Comparison of ENCODE assay signal across 15 mouse cellular contexts in genomic region chr1:123902628-123903027, GRCm38 (mm10).
A peak's percentile ranks its signal among the peaks of the same experiment; 100 is the strongest.
DNase-seq lines count a peak whose midpoint lies in the region; ATAC-seq and TF ChIP-seq lines count a peak whose summit lies in the region.
"Had no signal": no experiment of that assay in that cellular context is flagged by ENCODE, and none has a peak within 500 bp of the region (broad histone marks: within the 10 kb centered on the region; RNA-seq: fewer than 3 reads in every experiment).

No protein-coding gene starts in this region.

- ATAC-seq in liver, postnatal 0 days = no peak
- ATAC-seq: CD4-positive, CD25-positive, alpha-beta regulatory T cell, adult 4 months; Patski had no signal

- no peaks in the 10 kb centered on the region for H3K9me3 ChIP-seq in midbrain, embryonic 10.5 days (replicated peaks)
- H3K9me3 ChIP-seq in liver, postnatal 0 days (ENCODE audit: low read length) = no peaks in the 10 kb centered on the region
- H3K9me3 ChIP-seq: hindbrain, embryonic 15.5 days; lung, embryonic 15.5 days; neural tube, embryonic 12.5 days had no signal

- TF ChIP-seq EP300 in liver, postnatal 0 days (IDR thresholded peaks at IDR 0.05; ENCODE audit: low read depth) = no peak

- no peak overlapping the region for H3K4me3 ChIP-seq in midbrain, embryonic 10.5 days
- H3K4me3 ChIP-seq in liver, postnatal 0 days (ENCODE audit: low read depth, low read length) = no peak overlapping the region
- H3K4me3 ChIP-seq: hindbrain, embryonic 15.5 days; lung, embryonic 15.5 days; neural tube, embryonic 12.5 days had no signal

- intact Hi-C loops in left cerebral cortex, postnatal 25 days (cut with DNase I) = loop anchor here (2.0 to 5.0 kb wide), 4 partner anchors 18 to 290 kb away; no protein-coding TSS in a partner anchor

- no peak overlapping the region for H3K27ac ChIP-seq in midbrain, embryonic 10.5 days (replicated peaks)
- no peak overlapping the region for H3K27ac ChIP-seq in liver, postnatal 0 days (ENCODE audit: low read depth)
- H3K27ac ChIP-seq: hindbrain, embryonic 15.5 days; lung, embryonic 15.5 days; neural tube, embryonic 12.5 days; stomach, postnatal 0 days had no signal

- H3K4me2 ChIP-seq in liver, postnatal 0 days (ENCODE audit: low read depth, low read length) = no peak overlapping the region
- H3K4me2 ChIP-seq: hindbrain, embryonic 15.5 days; lung, embryonic 15.5 days; neural tube, embryonic 12.5 days had no signal

- no peaks in the 10 kb centered on the region for H3K27me3 ChIP-seq in midbrain, embryonic 10.5 days (ENCODE audit: low read depth, poor library complexity, severe bottlenecking)
- no peaks in the 10 kb centered on the region for H3K27me3 ChIP-seq in liver, postnatal 0 days (ENCODE audit: insufficient read depth, low read length)
- H3K27me3 ChIP-seq: hindbrain, embryonic 15.5 days; lung, embryonic 15.5 days; neural tube, embryonic 12.5 days; Patski had no signal

- no peaks in the 10 kb centered on the region for H3K36me3 ChIP-seq in midbrain, embryonic 10.5 days
- H3K36me3 ChIP-seq in liver, postnatal 0 days (replicated peaks; ENCODE audit: insufficient read depth, low read length) = no peaks in the 10 kb centered on the region
- H3K36me3 ChIP-seq: hindbrain, embryonic 15.5 days; lung, embryonic 15.5 days; neural tube, embryonic 12.5 days had no signal

- H3K9ac ChIP-seq in liver, postnatal 0 days (replicated peaks) = no peak overlapping the region
- H3K9ac ChIP-seq: hindbrain, embryonic 15.5 days; lung, embryonic 15.5 days; neural tube, embryonic 12.5 days had no signal

- no peaks in the 10 kb centered on the region for H3K4me1 ChIP-seq in midbrain, embryonic 10.5 days
- no peaks in the 10 kb centered on the region for H3K4me1 ChIP-seq in liver, postnatal 0 days (ENCODE audit: insufficient read depth)
- H3K4me1 ChIP-seq: hindbrain, embryonic 15.5 days; lung, embryonic 15.5 days; neural tube, embryonic 12.5 days had no signal

- WGBS in midbrain, embryonic 10.5 days = 89% methylated on average over 5 of the region's 5 CpGs
- 74% methylated on average over 5 of the region's 5 CpGs for WGBS in liver, postnatal 0 days (ENCODE audit: insufficient replicate concordance)

- peak; percentile 0 for DNase-seq in Muller cell, postnatal 12 days (ENCODE audit: inconsistent ontology term)
- DNase-seq in fat pad, adult 2 months (ENCODE audit: extremely low read depth, low read depth, low spot score) = peak; percentile 8
- DNase-seq in layer of hippocampus, adult 8-10 months (ENCODE audit: low spot score in 2 of 2) = peak; percentile 73 to 75
- DNase-seq in left cerebral cortex, postnatal 25 days (ENCODE audit: low spot score in 2 of 2) = peak; percentile 54 to 90
- no peak for DNase-seq in midbrain, embryonic 10.5 days (ENCODE audit: low spot score)
- DNase-seq in liver, postnatal 0 days = no peak
- no peak for DNase-seq in spleen, postnatal 4 days (ENCODE audit: low spot score in 2 of 2)
- DNase-seq in retina, postnatal 1 day = no peak
- DNase-seq: adrenal gland, adult 8-10 months had no signal

- no peak for TF ChIP-seq CTCF in liver, postnatal 0 days (IDR thresholded peaks at IDR 0.05; ENCODE audit: low read depth)

Comparison
In these comparisons a context has a peak if more than half of its experiments do, and no peak if none do; other contexts are left out.
1. DNase-seq: peak in Muller cell, postnatal 12 days (single experiment), fat pad, adult 2 months (single experiment), layer of hippocampus, adult 8-10 months (2 of 2) and left cerebral cortex, postnatal 25 days (2 of 2); none in midbrain, embryonic 10.5 days (single experiment), liver, postnatal 0 days (single experiment), spleen, postnatal 4 days (0 of 2) and retina, postnatal 1 day (single experiment).